Mouse (Mus musculus): ENCODE data around the gene Ttc25.

- no peak for TF ChIP-seq POLR2A (IDR thresholded peaks at IDR 0.05; ENCODE audit: insufficient read length, low read depth)
- TF ChIP-seq SRF (IDR thresholded peaks at IDR 0.05; ENCODE audit: control insufficient read depth, insufficient read length, low read depth) = no peak
- no peak for TF ChIP-seq USF1 (IDR thresholded peaks at IDR 0.05; ENCODE audit: low read depth)
- TF ChIP-seq CEBPB (IDR thresholded peaks at IDR 0.05; ENCODE audit: insufficient read depth, poor library complexity, severe bottlenecking) = no peak
- no peak for TF ChIP-seq MYOG (IDR thresholded peaks at IDR 0.05; ENCODE audit: control insufficient read depth in 1 of 3, insufficient read depth in 1 of 3, insufficient read length in 2 of 3, low read depth in 2 of 3)
- no peak for TF ChIP-seq TCF12 (IDR thresholded peaks at IDR 0.05; ENCODE audit: insufficient read depth, poor library complexity, severe bottlenecking)
- no peak for TF ChIP-seq MAX (IDR thresholded peaks at IDR 0.05; ENCODE audit: low read depth)
- no peak for TF ChIP-seq MYOD1 (IDR thresholded peaks at IDR 0.05; ENCODE audit: control insufficient read depth in 1 of 3, insufficient read length in 2 of 3, low read depth in 2 of 3)
- no peak for TF ChIP-seq POLR2AphosphoS2 (IDR thresholded peaks at IDR 0.05; ENCODE audit: insufficient read length, low read depth)
Measured at GRCm38 (mm10) chr11:100540966-100541365, 4.4 kb upstream of the Ttc25 start.
